Mouse (Mus musculus) heart, postnatal 36 days (tissue): Measurements from ENCODE around the gene D430042O09Rik. TPM values are rescaled to one million over a fixed set of nuclear protein-coding genes. Genes with fewer than 3 reads are reported as not detected.

ENCODE experiments used
- DNase-seq, 2 experiments: peaks; one replicate each; pipeline ENCODE4 v3.0.0; 2021 to 2022
- intact Hi-C: fragments of 180-260 bp; cut with DNase I; formaldehyde crosslinking; loops from one replicate; pipeline ENCODE4 v1.15.1; 2025
- total RNA-seq, 2 experiments: library from RNA; stranded (reverse); gene quantifications; 2 replicates each; pipeline ENCODE4 v1.2.3; 2021

The D430042O09Rik gene
- total RNA-seq, 2 experiments from 2014 or later: 9.1 to 13.1 TPM

DNA sequence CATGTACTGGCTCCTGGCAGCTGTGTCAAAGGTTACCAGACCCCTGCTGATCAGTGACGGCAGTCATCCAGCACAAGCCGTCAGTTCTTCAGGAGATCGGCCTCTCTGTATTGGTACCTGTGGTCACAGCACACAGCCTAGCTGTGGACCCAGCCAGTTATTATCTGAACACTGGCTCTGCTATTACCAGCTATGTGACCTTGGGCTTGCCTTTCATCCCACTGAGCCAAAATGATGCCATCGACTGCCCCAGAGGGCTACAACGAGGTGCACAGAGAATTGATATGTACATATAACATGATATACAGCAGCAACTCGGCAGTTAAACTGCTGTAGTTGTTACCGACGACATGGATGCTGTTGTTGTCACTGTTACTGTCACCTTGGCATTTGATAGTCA, 82.4 kb downstream of the D430042O09Rik start:
- DNase-seq: no peak
- intact Hi-C loops: no loop called here

- intact Hi-C loops: no loop called here
- DNase-seq: no peak
Measured at GRCm38 (mm10) chr7:125806571-125806970, 98.9 kb downstream of the D430042O09Rik start.

- DNase-seq: no peak
- intact Hi-C loops: no loop called here
Measured at GRCm38 (mm10) chr7:125808210-125808609, 100.5 kb downstream of the D430042O09Rik start.

- DNase-seq: no peak
- intact Hi-C loops: no loop called here
Measured at GRCm38 (mm10) chr7:125812721-125813120, 105.0 kb downstream of the D430042O09Rik start.

DNA sequence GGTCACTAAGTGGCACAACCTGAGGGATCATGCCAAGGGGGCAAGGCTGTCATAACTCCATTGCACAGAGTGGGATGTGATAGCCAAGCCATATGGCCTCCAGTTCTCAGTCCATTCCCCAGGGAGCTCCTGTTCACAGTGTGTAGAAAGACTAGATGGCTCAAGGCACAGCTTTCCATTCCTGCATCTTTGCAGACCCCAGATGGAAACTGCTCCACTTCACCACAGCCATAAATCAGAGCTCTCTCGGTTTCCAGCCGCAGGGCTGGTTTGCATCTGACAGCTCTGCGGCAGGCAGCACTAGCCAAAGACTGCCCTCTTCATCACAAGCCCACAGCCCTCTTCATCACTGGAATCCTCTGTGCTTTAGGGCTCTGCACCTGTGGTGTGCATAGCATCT, 108.0 kb downstream of the D430042O09Rik start:
- intact Hi-C loops: no loop called here
- DNase-seq: no peak

- DNase-seq: no peak
- intact Hi-C loops: no loop called here
Measured at GRCm38 (mm10) chr7:125818301-125818712, 110.6 kb downstream of the D430042O09Rik start.

- intact Hi-C loops: loop anchor here (1.0 to 5.0 kb wide), 2 partner anchors 112 to 262 kb away; partner anchors contain the start of gene Gsg1l
- DNase-seq: no peak
Measured at GRCm38 (mm10) chr7:125820233-125820632, 112.5 kb downstream of the D430042O09Rik start.

DNA sequence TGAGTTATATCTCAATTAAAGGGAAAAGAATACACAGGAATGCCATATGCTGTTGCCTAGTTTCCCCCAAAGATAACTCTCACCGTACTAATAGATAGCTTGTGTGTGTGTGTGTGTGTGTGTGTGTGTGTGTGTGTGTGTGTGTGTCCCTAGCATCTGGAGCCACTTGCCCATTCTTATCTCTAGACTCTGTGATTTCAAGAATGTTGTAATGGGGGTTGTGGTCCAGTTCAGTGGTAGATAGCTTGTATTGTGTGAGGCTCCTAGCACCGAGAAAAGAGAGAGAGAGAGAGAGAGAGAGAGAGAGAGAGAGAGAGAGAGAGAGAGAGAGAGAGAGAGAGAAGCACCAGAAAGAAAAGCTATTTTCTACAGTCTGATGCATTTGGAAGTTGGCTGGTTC, 118.7 kb downstream of the D430042O09Rik start:
- intact Hi-C loops: no loop called here
- DNase-seq: no peak

GRCm38 (mm10) chr7:125826887-125827286, 119.2 kb downstream of the D430042O09Rik start:
- intact Hi-C loops: no loop called here
- no peak for DNase-seq

DNA sequence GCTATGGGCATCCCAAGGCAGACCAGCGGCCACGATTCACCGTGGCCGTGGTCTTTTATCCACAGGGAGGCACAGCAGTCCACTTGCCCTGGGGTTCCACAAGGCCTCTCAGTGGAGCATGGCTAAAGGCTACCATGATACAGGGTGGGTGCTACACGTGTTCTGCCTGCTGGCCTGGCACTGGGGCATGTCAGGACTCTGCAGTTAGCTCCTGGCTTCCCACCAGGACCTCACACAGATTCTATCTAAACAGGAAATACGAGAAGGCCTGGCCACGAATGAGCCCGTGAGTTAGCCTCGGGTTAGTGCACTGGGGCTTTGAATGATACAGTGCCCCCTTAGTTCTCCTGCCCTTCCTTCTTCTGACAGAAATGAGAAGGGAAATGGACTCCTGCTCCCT, 119.7 kb downstream of the D430042O09Rik start:
- intact Hi-C loops: no loop called here
- DNase-seq: no peak

GRCm38 (mm10) chr7:125828561-125828960, 120.9 kb downstream of the D430042O09Rik start:
- DNase-seq: no peak

DNA sequence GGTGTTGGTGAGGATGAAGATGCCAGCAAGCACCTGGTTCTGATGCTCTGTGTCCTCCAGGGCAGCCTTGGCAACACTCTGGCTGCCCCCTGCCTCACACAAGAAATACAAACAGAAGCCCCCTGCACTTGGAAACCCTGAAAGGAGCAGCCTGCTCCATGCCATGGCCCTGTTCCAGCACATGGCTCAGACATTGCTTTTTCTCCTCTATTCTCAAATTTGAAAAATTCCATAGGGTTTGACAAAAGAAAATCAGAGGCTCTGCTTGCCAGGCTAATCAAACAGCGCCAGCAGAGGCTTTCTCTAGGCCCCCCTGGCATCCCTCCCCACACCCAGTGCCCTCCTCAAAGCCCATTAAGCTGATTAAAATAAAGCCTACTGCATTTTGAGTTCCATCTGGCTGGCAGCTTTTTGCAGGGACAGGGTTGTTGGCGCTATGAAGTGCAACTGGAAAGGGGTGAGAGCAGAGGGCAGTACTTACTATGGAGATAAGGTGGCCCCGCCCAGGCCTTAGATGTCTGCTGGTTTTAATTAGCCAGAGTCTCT, 121.5 kb downstream of the D430042O09Rik start:
- intact Hi-C loops: no loop called here
- peak; percentile 10 to 19 for DNase-seq

More at GRCm38 (mm10) chr7:125828561-125828960, 120.9 kb downstream of the D430042O09Rik start:
- intact Hi-C loops: no loop called here

DNA sequence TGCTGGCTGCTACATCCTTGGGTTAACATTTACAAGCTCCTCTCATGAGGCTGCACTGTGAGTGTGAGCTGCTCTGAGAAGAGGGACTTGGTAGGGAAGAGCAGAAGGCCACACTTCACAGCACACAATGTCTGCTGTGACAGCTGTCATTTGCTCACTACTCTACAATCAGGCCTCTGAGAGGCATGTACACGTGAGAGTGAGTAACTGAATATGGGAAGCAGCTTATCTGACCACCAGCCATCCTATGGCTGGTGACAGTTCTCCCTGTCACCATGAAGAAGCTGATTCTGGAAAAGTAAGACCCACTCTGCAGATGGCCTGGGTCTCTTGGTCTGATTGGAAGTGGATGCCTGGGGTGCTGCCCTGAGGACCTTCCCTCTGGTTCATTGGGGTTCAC, 125.1 kb downstream of the D430042O09Rik start:
- intact Hi-C loops: no loop called here
- DNase-seq: no peak

DNA sequence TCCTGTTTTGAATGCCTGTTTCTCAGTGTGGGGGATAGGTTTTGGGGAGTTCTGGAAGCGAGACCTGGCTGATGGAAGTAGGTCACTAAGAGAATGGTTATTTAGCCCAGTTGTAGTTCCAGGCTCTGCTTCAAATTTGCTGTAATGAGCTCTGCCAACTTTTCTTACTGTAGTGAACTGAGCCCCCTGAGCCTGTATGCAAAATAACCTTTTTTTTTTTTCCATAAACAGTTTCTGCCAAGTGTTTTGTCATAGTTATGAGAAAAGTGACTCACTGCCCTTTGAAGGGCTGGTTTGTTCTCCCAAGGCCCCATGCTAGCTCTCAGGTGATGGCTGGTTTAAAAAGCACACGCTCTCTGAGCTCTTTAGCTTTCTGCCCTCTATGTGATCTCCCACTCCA, 125.8 kb downstream of the D430042O09Rik start:
- intact Hi-C loops: no loop called here
- no peak for DNase-seq

DNA sequence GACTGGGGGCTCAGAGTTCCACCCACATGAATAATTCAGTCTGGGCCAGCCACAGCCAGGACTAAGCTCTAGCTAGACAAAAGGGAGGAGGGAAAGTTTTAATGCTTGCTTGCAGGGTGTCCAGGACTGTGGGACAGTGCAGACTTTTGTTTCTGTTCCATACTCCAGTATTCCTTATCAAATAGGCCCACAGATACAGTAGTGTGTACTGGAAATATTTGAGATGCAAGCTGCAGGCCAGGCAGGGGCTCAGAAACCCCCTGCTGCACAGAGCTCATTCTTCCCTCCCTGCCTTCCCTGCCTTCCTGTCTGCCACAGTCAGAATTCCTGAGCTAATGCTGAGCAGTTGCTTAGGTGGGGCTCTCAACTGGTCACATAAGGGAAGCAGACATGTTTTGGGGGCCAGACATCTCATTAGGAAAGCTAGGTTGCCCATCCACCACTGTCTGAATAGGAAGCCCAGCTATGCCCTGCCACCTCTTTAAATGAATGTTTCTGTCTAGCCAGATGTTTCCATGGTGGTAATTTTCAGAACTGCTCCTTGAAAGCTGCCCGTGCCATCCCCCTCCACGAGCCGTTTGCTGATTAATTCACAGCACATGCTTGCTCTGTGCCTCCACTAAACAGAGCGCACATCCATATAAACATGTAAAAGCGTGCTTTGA, 130.5 kb downstream of the D430042O09Rik start:
- no peak for DNase-seq
- intact Hi-C loops: no loop called here

GRCm38 (mm10) chr7:125845611-125846010, 137.9 kb downstream of the D430042O09Rik start:
- intact Hi-C loops: no loop called here
- no peak for DNase-seq

GRCm38 (mm10) chr7:125846866-125847527, 139.3 kb downstream of the D430042O09Rik start:
- peak; percentile 8 to 28 for DNase-seq
- intact Hi-C loops: no loop called here

DNA sequence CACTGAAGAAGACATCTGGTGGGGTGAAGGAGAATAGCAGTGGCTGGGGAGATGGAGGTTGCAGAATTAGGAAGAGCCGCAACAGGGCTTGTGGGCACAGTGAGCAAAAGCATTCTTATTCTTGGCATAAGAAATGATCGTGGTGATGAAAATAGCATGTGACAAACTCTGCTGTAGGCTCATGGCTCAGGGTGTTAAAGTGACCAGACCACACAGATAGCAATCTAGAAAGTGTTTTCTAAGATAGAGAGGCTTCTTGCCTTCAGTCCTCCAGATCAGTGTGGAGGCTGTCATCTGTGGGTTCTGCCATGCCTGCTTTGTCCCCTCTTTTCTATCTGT, 139.8 kb downstream of the D430042O09Rik start:
- DNase-seq: peak in 1 of 2 experiments; percentile 6
- intact Hi-C loops: no loop called here

- intact Hi-C loops: no loop called here
- DNase-seq: no peak
Measured at GRCm38 (mm10) chr7:125859564-125859963, 151.9 kb downstream of the D430042O09Rik start.

GRCm38 (mm10) chr7:125860421-125860820, 152.7 kb downstream of the D430042O09Rik start:
- no peak for DNase-seq
- intact Hi-C loops: no loop called here

- intact Hi-C loops: no loop called here
- no peak for DNase-seq
Measured at GRCm38 (mm10) chr7:125864026-125864425, 156.3 kb downstream of the D430042O09Rik start.

DNA sequence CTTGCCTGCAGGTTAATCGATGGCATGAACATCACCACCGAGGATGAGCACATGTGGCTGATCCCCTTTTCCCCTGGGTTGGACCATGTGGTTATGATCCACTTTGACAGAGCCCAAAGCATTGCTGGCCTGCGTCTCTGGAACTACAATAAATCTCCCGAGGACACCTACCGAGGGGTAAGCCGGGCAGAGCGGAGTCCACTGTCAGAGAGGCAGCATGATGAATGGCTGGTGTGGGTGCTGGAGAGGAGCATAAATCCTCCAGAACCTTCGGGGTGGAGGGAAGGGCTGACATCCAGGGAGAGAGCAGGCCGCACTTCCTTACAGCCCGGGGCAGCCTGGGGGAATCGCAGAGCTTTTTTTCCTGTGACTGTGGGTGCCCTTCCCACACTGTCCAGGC, 157.5 kb downstream of the D430042O09Rik start:
- intact Hi-C loops: no loop called here
- DNase-seq: no peak
